Mouse (Mus musculus) lung, adult 2 months (tissue): ENCODE measurements around the gene Wipf1.
"Not testable (repeated sequence)": the region's sequence is repeated elsewhere in the genome, so short reads cannot be mapped to it uniquely, and the experiment has no call there.

ENCODE experiments used
- CTCF ChIP-seq: fragments of 200-500 bp; IDR thresholded peaks from 2 replicates; pipeline ENCODE4 v1.5.1; 2011; ENCODE audit warnings: mild to moderate bottlenecking, low read length, control low read depth; ENCODE audit not compliant: insufficient read depth
- POLR2A ChIP-seq: fragments of 200-500 bp; IDR thresholded peaks from 2 replicates; pipeline ENCODE4 v1.6.1; 2011; ENCODE audit warnings: low read depth, mild to moderate bottlenecking, control low read depth, low read length, borderline replicate concordance; ENCODE audit errors: extremely low read depth

- not testable (repeated sequence) for TF ChIP-seq POLR2A, CTCF
Observed at GRCm38 (mm10) chr2:73506337-73506736, 23.2 kb downstream of the Wipf1 start.
